Mouse (Mus musculus): ENCODE measurements at regions not wholly inside any gene's neighbourhood (a gene's known extent, or its start where the extent isn't known, plus 50 kb on each side); places are given as distances from the start of the nearest gene placed in this dataset.
A peak's percentile ranks its signal among the peaks of the same experiment; 100 is the strongest.

GRCm38 (mm10) chr1:13424524-13424923, 2010.6 kb downstream of the A830018L16Rik start:
- Histone ChIP-seq H3K4me1 (ENCODE audit: control insufficient read depth, insufficient read depth, low read length) (peaks cover 18% of the 10 kb centered on the region), H3K36me3 (ENCODE audit: control insufficient read depth, insufficient read depth, low read length) (no peaks in the 10 kb centered on the region), H3K9me3 (replicated peaks; ENCODE audit: control insufficient read depth, low read length) (no peaks in the 10 kb centered on the region), H3K27me3 (ENCODE audit: control insufficient read depth, insufficient read depth, low read length) (no peaks in the 10 kb centered on the region), H3K9ac (ENCODE audit: low read length) (no peak overlapping the region), H3K27ac (ENCODE audit: low read length) (no peak overlapping the region), H3K4me3 (replicated peaks; ENCODE audit: low read length) (no peak overlapping the region), H3K4me2 (ENCODE audit: low read depth, low read length) (no peak overlapping the region)
- ATAC-seq (ENCODE audit: insufficient read depth, low FRiP score), result no peak

DNA sequence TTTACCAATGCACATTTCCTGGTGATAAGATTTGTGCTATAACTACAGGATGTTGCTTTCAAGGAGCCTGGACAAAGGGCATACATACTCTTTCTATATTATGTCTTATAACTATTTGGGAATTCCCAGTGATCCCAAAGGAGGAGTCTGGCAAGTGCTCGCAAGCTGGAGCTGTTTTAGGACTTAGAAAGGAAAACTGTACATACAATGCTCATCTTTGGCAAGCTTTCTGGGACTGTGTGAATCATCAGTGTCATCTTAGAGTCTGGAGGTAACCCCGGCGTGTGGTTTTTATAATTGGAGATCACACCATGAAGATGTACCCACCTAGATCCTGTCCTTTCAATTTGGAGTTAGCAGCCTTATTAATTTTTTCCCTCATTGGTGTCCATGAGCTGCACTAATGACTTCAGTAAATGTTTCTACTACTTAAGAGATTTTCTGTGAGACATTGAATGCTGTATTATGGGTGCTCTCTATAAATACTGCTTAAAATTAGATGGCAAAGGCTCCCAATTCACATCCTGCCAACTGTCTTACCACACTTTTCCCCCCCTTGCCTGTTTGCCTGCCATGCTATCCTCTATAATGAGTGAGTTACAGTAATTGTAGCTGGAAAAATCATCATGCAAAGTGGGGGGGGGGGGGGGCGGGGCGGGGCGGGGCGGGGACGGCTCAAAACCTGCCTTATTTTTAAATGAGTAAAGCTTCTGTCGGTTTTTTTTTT, 2011.9 kb downstream of the A830018L16Rik start:
- peak overlapping the region; percentile 48 for H3K4me3 ChIP-seq (replicated peaks; ENCODE audit: low read length)
- H3K9me3 ChIP-seq (replicated peaks; ENCODE audit: control insufficient read depth, low read length), result no peaks in the 10 kb centered on the region
- peak overlapping the region; percentile 69 for H3K9ac ChIP-seq (ENCODE audit: low read length)
- no peak for ATAC-seq (ENCODE audit: insufficient read depth, low FRiP score)
- no peaks in the 10 kb centered on the region for H3K36me3 ChIP-seq (ENCODE audit: control insufficient read depth, insufficient read depth, low read length)
- peak overlapping the region; percentile 55 for H3K4me2 ChIP-seq (ENCODE audit: low read depth, low read length)
- WGBS, result 18% methylated on average over 9 of the region's 9 CpGs
- H3K27me3 ChIP-seq (ENCODE audit: control insufficient read depth, insufficient read depth, low read length), result no peaks in the 10 kb centered on the region
- peaks cover 18% of the 10 kb centered on the region for H3K4me1 ChIP-seq (ENCODE audit: control insufficient read depth, insufficient read depth, low read length)
- H3K27ac ChIP-seq (ENCODE audit: low read length), result no peak overlapping the region; the same call in 1 of the 2 replicates

DNA sequence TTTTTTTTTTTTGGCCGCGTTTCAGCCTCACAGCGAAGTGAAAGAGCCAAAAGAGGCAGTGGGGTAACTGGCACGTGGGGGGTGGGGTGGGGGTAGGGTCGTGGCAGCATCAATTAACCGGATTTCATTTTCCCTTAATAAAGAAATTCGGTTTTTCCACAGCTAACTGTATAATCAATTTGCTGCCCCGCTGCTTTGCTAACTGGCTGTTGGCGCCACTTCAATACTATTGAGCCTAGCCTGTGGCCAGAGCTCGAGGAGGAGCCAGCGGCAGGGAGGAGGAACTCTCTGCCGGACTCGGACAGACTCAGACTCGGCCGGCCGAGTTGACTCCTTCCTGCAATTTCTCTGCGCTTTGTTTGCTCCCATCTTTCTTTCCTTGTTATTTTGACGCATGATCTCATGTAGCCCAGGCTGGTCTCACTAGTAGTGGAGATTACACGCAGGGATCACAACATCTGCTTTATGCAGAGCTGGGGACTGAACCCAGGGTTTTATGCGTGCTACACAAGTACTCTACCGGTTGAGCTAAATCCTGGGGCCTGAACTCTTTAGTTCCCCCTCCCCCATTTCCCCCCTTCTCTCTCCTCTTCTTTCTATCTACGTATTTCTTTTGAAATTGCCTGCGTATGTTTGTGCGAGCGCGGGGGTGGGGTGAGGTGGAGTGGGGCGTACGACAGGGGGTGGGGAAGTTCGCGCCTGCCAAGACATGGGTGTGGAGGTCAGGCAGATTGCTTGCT, 2012.6 kb downstream of the A830018L16Rik start:
- no peaks in the 10 kb centered on the region for H3K36me3 ChIP-seq (ENCODE audit: control insufficient read depth, insufficient read depth, low read length)
- peak; percentile 87 for ATAC-seq (ENCODE audit: insufficient read depth, low FRiP score)

DNA sequence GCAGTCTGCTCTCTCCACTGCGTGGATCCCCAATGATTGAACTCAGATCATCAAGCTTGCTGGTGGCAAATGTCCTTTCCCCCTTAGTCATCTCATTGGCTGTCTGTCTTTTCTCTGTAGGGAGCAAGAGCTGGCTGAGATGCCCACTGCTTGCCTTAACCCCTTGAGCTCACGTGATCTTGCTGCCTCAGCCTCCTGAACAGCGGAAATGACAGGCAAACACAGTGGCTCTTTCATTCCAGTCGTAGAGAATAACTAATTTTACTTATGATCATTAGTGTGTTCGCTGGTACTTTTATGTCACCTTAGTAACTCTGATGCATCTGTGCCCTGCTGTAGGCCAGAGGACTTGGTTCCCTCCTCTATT, 2013.1 kb downstream of the A830018L16Rik start:
- H3K27me3 ChIP-seq (ENCODE audit: control insufficient read depth, insufficient read depth, low read length), result no peaks in the 10 kb centered on the region

More for the DNA sequence above, 2012.6 kb downstream of the A830018L16Rik start:
- H3K9me3 ChIP-seq (replicated peaks; ENCODE audit: control insufficient read depth, low read length), result no peaks in the 10 kb centered on the region
- peaks cover 18% of the 10 kb centered on the region for H3K4me1 ChIP-seq (ENCODE audit: control insufficient read depth, insufficient read depth, low read length)
- H3K4me2 ChIP-seq (ENCODE audit: low read depth, low read length), result peak overlapping the region; percentile 55
- H3K27me3 ChIP-seq (ENCODE audit: control insufficient read depth, insufficient read depth, low read length), result no peaks in the 10 kb centered on the region
- peak overlapping the region; percentile 71 for H3K27ac ChIP-seq (ENCODE audit: low read length)
- 5% methylated on average over 30 of the region's 30 CpGs for whole genome bisulfite sequencing
- peak overlapping the region; percentile 48 for H3K4me3 ChIP-seq (replicated peaks; ENCODE audit: low read length)
- peak overlapping the region; percentile 69 for H3K9ac ChIP-seq (ENCODE audit: low read length)

GRCm38 (mm10) chr1:13427501-13428207, 2013.7 kb downstream of the A830018L16Rik start:
- no peak overlapping the region for H3K9ac ChIP-seq (ENCODE audit: low read length)
- H3K27me3 ChIP-seq (ENCODE audit: control insufficient read depth, insufficient read depth, low read length), result no peaks in the 10 kb centered on the region
- H3K4me2 ChIP-seq (ENCODE audit: low read depth, low read length), result no peak overlapping the region
- no peaks in the 10 kb centered on the region for H3K36me3 ChIP-seq (ENCODE audit: control insufficient read depth, insufficient read depth, low read length)
- no peaks in the 10 kb centered on the region for H3K9me3 ChIP-seq (replicated peaks; ENCODE audit: control insufficient read depth, low read length)
- H3K4me3 ChIP-seq (replicated peaks; ENCODE audit: low read length), result no peak overlapping the region
- no peak for ATAC-seq (ENCODE audit: insufficient read depth, low FRiP score)
- H3K27ac ChIP-seq (ENCODE audit: low read length), result peak overlapping the region; percentile 47
- peaks cover 18% of the 10 kb centered on the region for H3K4me1 ChIP-seq (ENCODE audit: control insufficient read depth, insufficient read depth, low read length)
- 49% methylated on average over 11 of the region's 11 CpGs for WGBS

More for the DNA sequence above, 2013.1 kb downstream of the A830018L16Rik start:
- H3K4me3 ChIP-seq (replicated peaks; ENCODE audit: low read length), result peak overlapping the region; percentile 48; the same call in 1 of the 2 replicates
- H3K4me2 ChIP-seq (ENCODE audit: low read depth, low read length), result peak overlapping the region; percentile 55
- H3K9me3 ChIP-seq (replicated peaks; ENCODE audit: control insufficient read depth, low read length), result no peaks in the 10 kb centered on the region
- 69% methylated on average over 5 of the region's 5 CpGs for WGBS
- no peaks in the 10 kb centered on the region for H3K36me3 ChIP-seq (ENCODE audit: control insufficient read depth, insufficient read depth, low read length)
- no peak overlapping the region for H3K9ac ChIP-seq (ENCODE audit: low read length)
- peak overlapping the region; percentile 47 for H3K27ac ChIP-seq (ENCODE audit: low read length)
- ATAC-seq (ENCODE audit: insufficient read depth, low FRiP score), result no peak
- peaks cover 18% of the 10 kb centered on the region for H3K4me1 ChIP-seq (ENCODE audit: control insufficient read depth, insufficient read depth, low read length)

GRCm38 (mm10) chr1:13437747-13438394, 2024.0 kb downstream of the A830018L16Rik start:
- peaks cover 7% of the 10 kb centered on the region; the same call in 1 of the 2 replicates for H3K4me1 ChIP-seq (ENCODE audit: control insufficient read depth, insufficient read depth, low read length)
- H3K9me3 ChIP-seq (replicated peaks; ENCODE audit: control insufficient read depth, low read length), result no peaks in the 10 kb centered on the region
- H3K27me3 ChIP-seq (ENCODE audit: control insufficient read depth, insufficient read depth, low read length), result no peaks in the 10 kb centered on the region
- no peak overlapping the region for H3K4me2 ChIP-seq (ENCODE audit: low read depth, low read length)
- no peak overlapping the region for H3K4me3 ChIP-seq (replicated peaks; ENCODE audit: low read length)
- no peak overlapping the region for H3K27ac ChIP-seq (ENCODE audit: low read length)
- no peak overlapping the region for H3K9ac ChIP-seq (ENCODE audit: low read length)
- ATAC-seq (ENCODE audit: insufficient read depth, low FRiP score), result no peak
- 66% methylated on average over 6 of the region's 6 CpGs for WGBS
- H3K36me3 ChIP-seq (ENCODE audit: control insufficient read depth, insufficient read depth, low read length), result no peaks in the 10 kb centered on the region

GRCm38 (mm10) chr1:13442366-13442765, 2028.5 kb downstream of the A830018L16Rik start:
- H3K4me1 ChIP-seq (ENCODE audit: control insufficient read depth, insufficient read depth, low read length), result peaks cover 6% of the 10 kb centered on the region; the same call in 1 of the 2 replicates
- WGBS, result 54% methylated on average over 6 of the region's 6 CpGs
- no peaks in the 10 kb centered on the region for H3K9me3 ChIP-seq (replicated peaks; ENCODE audit: control insufficient read depth, low read length)
- H3K36me3 ChIP-seq (ENCODE audit: control insufficient read depth, insufficient read depth, low read length), result no peaks in the 10 kb centered on the region
- H3K27ac ChIP-seq (ENCODE audit: low read length), result no peak overlapping the region
- H3K4me3 ChIP-seq (replicated peaks; ENCODE audit: low read length), result no peak overlapping the region
- no peaks in the 10 kb centered on the region for H3K27me3 ChIP-seq (ENCODE audit: control insufficient read depth, insufficient read depth, low read length)
- no peak overlapping the region for H3K4me2 ChIP-seq (ENCODE audit: low read depth, low read length)
- no peak for ATAC-seq (ENCODE audit: insufficient read depth, low FRiP score)
- no peak overlapping the region for H3K9ac ChIP-seq (ENCODE audit: low read length)

GRCm38 (mm10) chr1:13454534-13454933, 2040.6 kb downstream of the A830018L16Rik start:
- H3K9me3 ChIP-seq (replicated peaks; ENCODE audit: control insufficient read depth, low read length), result no peaks in the 10 kb centered on the region
- no peaks in the 10 kb centered on the region for H3K36me3 ChIP-seq (ENCODE audit: control insufficient read depth, insufficient read depth, low read length)
- H3K9ac ChIP-seq (ENCODE audit: low read length), result no peak overlapping the region
- no peak overlapping the region for H3K27ac ChIP-seq (ENCODE audit: low read length)
- H3K27me3 ChIP-seq (ENCODE audit: control insufficient read depth, insufficient read depth, low read length), result no peaks in the 10 kb centered on the region
- H3K4me3 ChIP-seq (replicated peaks; ENCODE audit: low read length), result no peak overlapping the region
- no peaks in the 10 kb centered on the region for H3K4me1 ChIP-seq (ENCODE audit: control insufficient read depth, insufficient read depth, low read length)
- WGBS, result 69% methylated on average over 2 of the region's 2 CpGs
- ATAC-seq (ENCODE audit: insufficient read depth, low FRiP score), result no peak
- H3K4me2 ChIP-seq (ENCODE audit: low read depth, low read length), result no peak overlapping the region

All from stomach, embryonic 16.5 days (tissue).